8 mouse cellular contexts compared by ENCODE assay signal in genomic region chr15:59783393-59783781, GRCm38 (mm10).
DNase-seq lines count a peak whose midpoint lies in the region; ATAC-seq and TF ChIP-seq lines count a peak whose summit lies in the region.

No protein-coding gene starts in this region.

- no peaks in the 10 kb centered on the region for H3K27me3 ChIP-seq in heart, embryonic 16.5 days (ENCODE audit: control insufficient read depth, insufficient read depth, low read length)
- H3K27me3 ChIP-seq in heart, adult 2 months (ENCODE audit: control insufficient read depth, insufficient read depth, low read length) = no peaks in the 10 kb centered on the region
- H3K27me3 ChIP-seq in embryonic facial prominence, embryonic 11.5 days (ENCODE audit: control insufficient read depth, insufficient read depth, low read length) = no peaks in the 10 kb centered on the region
- no peaks in the 10 kb centered on the region for H3K27me3 ChIP-seq in hindbrain, embryonic 14.5 days (ENCODE audit: control insufficient read depth, insufficient read depth, low read length)
- H3K27me3 ChIP-seq in midbrain, embryonic 12.5 days = peaks cover 9% of the 10 kb centered on the region

- no peak overlapping the region for H3K9ac ChIP-seq in heart, embryonic 16.5 days (ENCODE audit: low read length)
- no peak overlapping the region for H3K9ac ChIP-seq in heart, adult 2 months (ENCODE audit: low read depth, low read length)
- H3K9ac ChIP-seq in embryonic facial prominence, embryonic 11.5 days (replicated peaks; ENCODE audit: low read length) = no peak overlapping the region
- peak overlapping the region; percentile 28; the same call in 1 of the 2 replicates for H3K9ac ChIP-seq in hindbrain, embryonic 14.5 days
- no peak overlapping the region for H3K9ac ChIP-seq in midbrain, embryonic 12.5 days (replicated peaks)

- 8% methylated on average over 6 of the region's 6 CpGs for whole genome bisulfite sequencing in heart, embryonic 16.5 days
- 16% methylated on average over 6 of the region's 6 CpGs for WGBS in heart, adult 2 months
- 0% methylated on average over 6 of the region's 6 CpGs for WGBS in embryonic facial prominence, embryonic 11.5 days
- under 1% methylated on average over 6 of the region's 6 CpGs for WGBS in hindbrain, embryonic 14.5 days
- 4% methylated on average over 6 of the region's 6 CpGs for WGBS in midbrain, embryonic 12.5 days

- no peak for TF ChIP-seq CTCF in heart, adult 2 months (IDR thresholded peaks at IDR 0.05)

- intact Hi-C loops in heart, adult 2 months (cut with DNase I) = no loop called here
- intact Hi-C loops in left cerebral cortex, postnatal 25 days (cut with DNase I) = no loop called here

- peaks cover 15% of the 10 kb centered on the region for H3K4me1 ChIP-seq in heart, embryonic 16.5 days (ENCODE audit: control insufficient read depth, insufficient read depth, low read length)
- peaks cover 3% of the 10 kb centered on the region for H3K4me1 ChIP-seq in heart, adult 2 months (ENCODE audit: control insufficient read depth, insufficient read depth, low read length)
- peaks cover 7% of the 10 kb centered on the region for H3K4me1 ChIP-seq in embryonic facial prominence, embryonic 11.5 days (ENCODE audit: control insufficient read depth, insufficient read depth, low read length)
- H3K4me1 ChIP-seq in hindbrain, embryonic 14.5 days (replicated peaks; ENCODE audit: control insufficient read depth, insufficient read depth, low read length) = peaks cover 18% of the 10 kb centered on the region
- H3K4me1 ChIP-seq in midbrain, embryonic 12.5 days = peaks cover 21% of the 10 kb centered on the region

- ATAC-seq in heart, embryonic 16.5 days (replicated peaks; ENCODE audit: extremely low read depth, insufficient read depth, low FRiP score) = no peak
- no peak; the same call in 1 of the 2 replicates for ATAC-seq in embryonic facial prominence, embryonic 11.5 days (replicated peaks; ENCODE audit: insufficient number of reproducible peaks, low FRiP score, low TSS enrichment, low read depth)
- ATAC-seq in hindbrain, embryonic 14.5 days (ENCODE audit: low FRiP score) = no peak; the same call in 1 of the 2 replicates
- ATAC-seq in midbrain, embryonic 12.5 days (ENCODE audit: low FRiP score, low read depth) = peak; percentile 52; the same call in 1 of the 2 replicates

- no peak overlapping the region for H3K4me3 ChIP-seq in heart, embryonic 16.5 days (ENCODE audit: low read length)
- no peak overlapping the region for H3K4me3 ChIP-seq in heart, adult 2 months
- no peak overlapping the region for H3K4me3 ChIP-seq in embryonic facial prominence, embryonic 11.5 days (ENCODE audit: low read depth, low read length)
- no peak overlapping the region for H3K4me3 ChIP-seq in hindbrain, embryonic 14.5 days (replicated peaks; ENCODE audit: low read length)
- peak overlapping the region; percentile 19 for H3K4me3 ChIP-seq in midbrain, embryonic 12.5 days

- no peaks in the 10 kb centered on the region for H3K79me2 ChIP-seq in heart, adult 2 months (replicated peaks; ENCODE audit: control insufficient read depth, insufficient read depth, low read length)

- TF ChIP-seq POLR2A in heart, adult 2 months (IDR thresholded peaks at IDR 0.05; ENCODE audit: insufficient read depth, low read depth, low read length) = no peak

- no peak overlapping the region for H3K27ac ChIP-seq in heart, embryonic 16.5 days (ENCODE audit: low read length)
- H3K27ac ChIP-seq in heart, adult 2 months = no peak overlapping the region
- H3K27ac ChIP-seq in embryonic facial prominence, embryonic 11.5 days (replicated peaks; ENCODE audit: low read depth, low read length) = no peak overlapping the region
- H3K27ac ChIP-seq in hindbrain, embryonic 14.5 days = no peak overlapping the region
- H3K27ac ChIP-seq in midbrain, embryonic 12.5 days (replicated peaks) = no peak overlapping the region

- H3K4me2 ChIP-seq in heart, embryonic 16.5 days (ENCODE audit: low read depth, low read length) = peak overlapping the region; percentile 38; the same call in 1 of the 2 replicates
- H3K4me2 ChIP-seq in embryonic facial prominence, embryonic 11.5 days (ENCODE audit: low read depth, low read length) = no peak overlapping the region
- H3K4me2 ChIP-seq in hindbrain, embryonic 14.5 days (replicated peaks) = peak overlapping the region; percentile 42
- peak overlapping the region; percentile 44 for H3K4me2 ChIP-seq in midbrain, embryonic 12.5 days (replicated peaks)

- no peak for TF ChIP-seq EP300 in heart, adult 2 months (IDR thresholded peaks at IDR 0.05; ENCODE audit: insufficient read depth, low read depth, low read length)

- peaks cover 6% of the 10 kb centered on the region for H3K9me3 ChIP-seq in heart, embryonic 16.5 days (replicated peaks; ENCODE audit: control insufficient read depth, low read length)
- H3K9me3 ChIP-seq in embryonic facial prominence, embryonic 11.5 days (replicated peaks; ENCODE audit: control insufficient read depth, low read length) = no peaks in the 10 kb centered on the region
- 0 out of 2 replicates have a peak, but pooled peaks cover 6% of the 10 kb centered on the region for H3K9me3 ChIP-seq in hindbrain, embryonic 14.5 days (ENCODE audit: control insufficient read depth, low read length)
- no peaks in the 10 kb centered on the region for H3K9me3 ChIP-seq in midbrain, embryonic 12.5 days

- no peak for DNase-seq in heart, adult 2 months
- DNase-seq in embryonic facial prominence, embryonic 11.5 days (ENCODE audit: low spot score) = peak; percentile 39
- no peak for DNase-seq in hindbrain, embryonic 14.5 days (ENCODE audit: low spot score)
- no peak for DNase-seq in left cerebral cortex, postnatal 25 days (ENCODE audit: low spot score in 2 of 2)
- DNase-seq in left cerebral cortex, adult 18-20 months (ENCODE audit: low spot score in 2 of 2) = no peak
- DNase-seq in gastrocnemius, adult 18-20 months (ENCODE audit: low spot score) = no peak

- no peaks in the 10 kb centered on the region for H3K36me3 ChIP-seq in heart, embryonic 16.5 days (ENCODE audit: control insufficient read depth, insufficient read depth)
- no peaks in the 10 kb centered on the region for H3K36me3 ChIP-seq in heart, adult 2 months (ENCODE audit: control insufficient read depth, insufficient read depth, low read length)
- H3K36me3 ChIP-seq in embryonic facial prominence, embryonic 11.5 days (replicated peaks; ENCODE audit: control insufficient read depth, insufficient read depth, low read depth, low read length) = no peaks in the 10 kb centered on the region
- H3K36me3 ChIP-seq in hindbrain, embryonic 14.5 days (replicated peaks; ENCODE audit: control insufficient read depth, insufficient read depth) = no peaks in the 10 kb centered on the region
- H3K36me3 ChIP-seq in midbrain, embryonic 12.5 days = no peaks in the 10 kb centered on the region
